Mouse (Mus musculus): Measurements from ENCODE around the gene Gpr142.

Gpr142 gene

GRCm38 (mm10) chr11:114843818-114844463 lies 45.2 kb downstream of the Gpr142 start:
- in situ Hi-C loops (cut with MboI, MseI), result no loop called here

- in situ Hi-C loops (cut with MboI, MseI), result no loop called here
Measured at GRCm38 (mm10) chr11:114844464-114845220, 45.9 kb downstream of the Gpr142 start.

GRCm38 (mm10) chr11:114846336-114846735 lies 47.6 kb downstream of the Gpr142 start:
- in situ Hi-C loops (cut with MboI, MseI), result no loop called here

- in situ Hi-C loops (cut with MboI, MseI), result no loop called here
Measured at GRCm38 (mm10) chr11:114847008-114847407, 48.3 kb downstream of the Gpr142 start.

DNA sequence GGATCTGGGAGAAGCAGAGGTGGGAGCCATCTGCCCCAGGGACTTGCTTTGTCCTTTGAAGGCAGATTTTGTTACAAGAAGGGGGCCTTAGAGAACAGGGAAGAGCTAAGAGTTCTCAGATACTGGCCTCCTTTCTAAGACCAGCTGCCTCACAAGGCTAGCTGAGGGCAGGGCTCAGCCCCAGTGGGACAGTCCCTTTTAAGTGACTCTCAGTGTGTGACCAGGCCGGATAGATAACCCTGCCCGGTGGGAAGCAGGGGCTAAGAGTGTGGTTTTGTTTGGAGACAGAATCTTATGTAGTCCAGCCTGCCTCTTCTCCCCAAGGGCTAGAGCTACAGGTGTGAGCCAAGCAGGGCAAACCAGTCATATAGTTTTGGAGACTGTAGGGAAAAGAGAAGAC lies 50.8 kb downstream of the Gpr142 start:
- in situ Hi-C loops (cut with MboI, MseI), result no loop called here

DNA sequence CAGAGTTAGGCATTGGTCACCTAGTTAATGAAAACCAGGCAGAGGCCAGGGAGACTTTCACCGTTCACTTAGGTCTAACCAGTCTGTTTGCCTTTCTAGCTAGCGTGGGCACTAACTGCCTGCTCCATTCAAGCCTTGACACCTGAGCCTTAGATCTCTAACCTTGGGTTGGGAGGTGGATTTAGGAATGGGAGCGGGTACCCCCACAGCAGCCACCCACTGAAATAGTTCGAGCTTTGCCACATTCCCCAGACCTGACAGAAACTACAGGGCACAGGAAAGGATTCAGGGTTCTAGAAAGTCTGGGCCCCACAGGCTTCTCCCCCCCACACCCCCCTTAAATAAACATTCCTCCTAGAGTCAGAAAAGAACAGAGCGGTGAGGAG lies 51.3 kb downstream of the Gpr142 start:
- in situ Hi-C loops (cut with MboI, MseI), result no loop called here

DNA sequence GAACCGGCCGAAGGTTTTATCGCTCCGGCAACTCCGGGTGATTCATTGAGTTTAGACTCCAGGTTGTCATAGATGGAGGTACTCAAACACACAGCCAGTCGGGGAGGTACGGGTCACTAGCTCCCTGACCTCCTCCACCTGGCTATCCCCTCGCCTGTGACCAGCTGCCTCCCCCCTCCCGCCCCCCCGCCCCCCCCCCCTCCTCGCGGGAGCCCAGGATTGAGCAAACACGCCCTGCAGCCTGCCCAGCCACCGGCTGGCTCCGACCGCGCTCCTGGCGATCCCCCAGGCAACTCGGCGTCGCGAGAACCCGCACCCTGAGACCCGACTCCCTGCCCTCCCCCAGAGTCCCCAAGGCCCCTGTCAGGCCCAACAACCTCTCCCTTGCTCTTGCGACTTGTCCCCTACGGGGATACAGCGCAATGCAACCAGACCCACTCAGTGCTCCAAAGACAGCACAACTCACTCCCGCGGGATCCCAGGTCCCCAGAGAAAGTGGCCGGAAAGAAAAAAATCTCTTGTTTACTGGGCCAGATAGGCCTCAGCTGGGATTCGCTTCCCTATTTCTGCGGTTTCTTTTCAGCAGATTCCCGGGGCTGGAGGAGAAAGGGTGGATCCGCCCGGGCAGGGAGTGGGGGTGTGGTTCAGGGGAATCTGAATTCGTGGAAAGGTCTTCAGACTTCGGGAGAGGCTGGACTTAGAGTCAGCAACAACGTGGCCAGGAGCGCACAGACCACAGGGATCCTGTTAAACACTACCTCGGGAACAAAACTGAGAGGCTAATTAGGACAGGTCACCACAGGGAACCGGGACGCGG lies 51.9 kb downstream of the Gpr142 start, which contains the start of gene Gprc5c:
TSS of gene Gprc5c (plus strand) at position 701 of the 817 bp plus-strand sequence.
- in situ Hi-C loops (cut with MboI, MseI), result no loop called here

- in situ Hi-C loops (cut with MboI, MseI), result no loop called here
Measured at GRCm38 (mm10) chr11:114851269-114851607, 52.5 kb downstream of the Gpr142 start.

- in situ Hi-C loops (cut with MboI, MseI), result no loop called here
Measured at GRCm38 (mm10) chr11:114851608-114852310, 53.0 kb downstream of the Gpr142 start.

- in situ Hi-C loops (cut with MboI, MseI), result no loop called here
Measured at GRCm38 (mm10) chr11:114852311-114853173, 53.8 kb downstream of the Gpr142 start.

GRCm38 (mm10) chr11:114853174-114853838 lies 54.6 kb downstream of the Gpr142 start:
- in situ Hi-C loops (cut with MboI, MseI), result no loop called here

- in situ Hi-C loops (cut with MboI, MseI), result no loop called here
Measured at GRCm38 (mm10) chr11:114854581-114854980, 55.9 kb downstream of the Gpr142 start.

DNA sequence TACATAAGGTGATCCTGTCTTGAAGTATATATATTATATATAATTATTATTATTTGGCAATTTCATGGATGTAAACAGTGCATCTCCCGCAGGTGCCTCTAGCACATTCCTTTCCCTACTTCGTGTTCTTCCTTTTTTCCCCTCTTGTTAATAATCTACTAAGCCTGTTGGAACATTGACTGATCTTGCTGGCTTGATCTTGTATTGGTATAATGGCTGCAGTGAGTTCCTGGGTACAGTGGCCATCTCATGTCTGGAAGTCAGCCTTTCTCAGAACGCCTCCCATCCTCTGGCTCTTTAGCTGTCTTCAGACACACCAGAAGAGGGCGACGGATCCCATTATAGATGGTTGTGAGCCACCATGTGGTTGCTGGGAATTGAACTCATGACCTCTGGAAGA lies 57.4 kb downstream of the Gpr142 start:
- in situ Hi-C loops (cut with MboI, MseI), result no loop called here

Data from T-helper 2 cell (primary cell).